Mouse (Mus musculus): ENCODE measurements around the gene Cox6b2. TPM values are rescaled to one million over a fixed set of nuclear protein-coding genes. Genes with fewer than 3 reads are reported as not detected.
"Not testable (repeated sequence)": the region's sequence is repeated elsewhere in the genome, so short reads cannot be mapped to it uniquely, and the experiment has no call there.

Cox6b2 gene
- total RNA-seq (2021) = 1 to 10 TPM; 5.2 to 7.0 TPM
- long read RNA-seq, experiment 1, partial matches to known transcripts = 0 of 1 reads
- long read RNA-seq, experiment 1, other reads (novel, unspliced or antisense) = 0 of 1 reads
- long read RNA-seq, experiment 2, partial matches to known transcripts = 0 of 1 reads
- long read RNA-seq, experiment 2, other reads (novel, unspliced or antisense) = 0 of 1 reads

DNA sequence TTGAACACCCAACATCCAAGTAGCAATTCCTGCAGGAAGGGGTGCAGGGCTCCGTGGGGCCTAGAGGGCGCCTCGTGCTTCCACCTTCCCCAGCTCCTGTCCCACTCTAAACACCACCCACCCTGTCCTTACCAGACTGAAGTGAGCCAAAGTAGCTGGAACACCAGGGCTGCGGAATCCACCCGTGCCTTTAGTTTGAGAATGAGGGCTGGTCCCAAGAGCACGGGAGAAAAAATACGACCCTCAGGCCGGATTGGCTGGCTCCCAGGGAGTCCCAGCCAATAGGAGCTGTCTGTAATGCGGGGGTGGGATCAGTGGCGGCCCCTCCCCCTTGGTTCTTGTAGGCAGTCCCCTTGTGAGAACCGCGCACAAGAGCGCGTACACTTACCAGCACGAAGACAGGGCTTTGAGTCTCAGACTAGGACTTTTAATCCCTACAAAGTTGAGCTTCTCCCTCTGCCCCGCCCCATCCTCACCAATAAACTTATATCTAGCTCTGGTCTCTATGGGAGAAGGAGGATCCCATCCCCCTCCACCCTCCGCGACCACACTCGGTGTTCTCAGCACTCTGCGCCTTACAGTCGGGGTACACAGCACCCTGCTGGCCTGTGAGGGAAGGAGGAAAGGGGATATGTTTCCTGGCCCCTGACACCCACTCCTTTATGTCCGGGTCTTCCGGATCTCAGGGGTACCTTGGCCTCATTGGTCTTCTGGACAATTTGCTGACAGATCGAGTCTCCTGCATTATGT is at the start of gene Cox6b2:
Gene Cox6b2, minus strand, starts transcription at position 274 of the 750 bp plus-strand sequence.
- intact Hi-C loops (cut with DNase I) = no loop called here
- DNase-seq = peak; percentile 64 to 72

DNA sequence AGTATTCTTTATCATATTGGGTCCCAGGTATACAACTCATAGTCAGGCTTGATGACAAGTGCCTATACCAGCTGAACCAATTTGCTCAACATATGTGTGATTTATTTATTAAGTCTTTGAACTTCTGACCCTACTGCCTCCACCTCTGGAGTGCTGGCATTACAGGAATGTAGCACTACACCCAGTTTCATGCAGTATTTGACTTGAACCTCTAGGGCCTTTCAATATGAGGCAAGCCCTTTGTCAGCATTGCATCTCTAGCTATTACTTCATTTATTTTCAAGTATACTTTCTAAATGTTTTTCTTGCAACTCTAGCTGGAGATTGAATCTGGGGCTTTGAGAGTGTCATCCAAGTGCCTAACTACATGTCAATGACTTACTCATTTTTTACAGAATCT is 49.4 kb upstream of the Cox6b2 start:
- intact Hi-C loops (cut with DNase I) = no loop called here
- no peak for DNase-seq

GRCm38 (mm10) chr7:4795767-4796433 is 43.0 kb upstream of the Cox6b2 start:
- intact Hi-C loops (cut with DNase I) = loop anchor here (2.0 to 10.0 kb wide), 3 partner anchors 15 to 351 kb away; partner anchors contain the start of gene Rdh13
- DNase-seq = no peak

DNA sequence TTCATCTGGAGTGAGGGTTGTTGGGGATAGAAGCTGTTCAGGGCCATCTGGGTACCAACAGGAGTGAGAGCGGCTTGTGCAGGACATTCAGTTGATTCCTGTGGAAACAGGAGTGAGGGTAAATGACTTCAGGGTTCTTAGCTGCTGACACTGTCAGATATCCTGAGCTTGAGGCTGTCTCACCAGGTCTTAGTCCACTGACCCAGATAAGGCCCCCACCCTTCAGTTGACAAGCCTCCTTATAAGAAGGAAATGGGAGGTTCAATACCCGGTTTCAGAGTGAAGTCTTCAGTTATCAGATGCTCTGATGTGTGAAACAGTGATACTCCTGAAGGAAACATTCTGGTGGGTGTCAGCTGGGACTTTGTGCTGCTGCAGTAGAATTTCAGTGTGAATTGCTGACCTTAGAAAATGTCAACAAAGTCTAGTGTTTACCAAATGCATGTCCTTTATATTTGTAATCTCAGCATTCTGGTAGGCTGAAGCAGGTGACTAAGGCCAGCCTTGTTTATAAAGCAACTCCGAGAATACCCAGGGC is 41.8 kb upstream of the Cox6b2 start:
- intact Hi-C loops (cut with DNase I) = loop anchor here (2.0 to 10.0 kb wide), 5 partner anchors 16 to 350 kb away; partner anchors contain the start of gene Rdh13
- DNase-seq = no peak

DNA sequence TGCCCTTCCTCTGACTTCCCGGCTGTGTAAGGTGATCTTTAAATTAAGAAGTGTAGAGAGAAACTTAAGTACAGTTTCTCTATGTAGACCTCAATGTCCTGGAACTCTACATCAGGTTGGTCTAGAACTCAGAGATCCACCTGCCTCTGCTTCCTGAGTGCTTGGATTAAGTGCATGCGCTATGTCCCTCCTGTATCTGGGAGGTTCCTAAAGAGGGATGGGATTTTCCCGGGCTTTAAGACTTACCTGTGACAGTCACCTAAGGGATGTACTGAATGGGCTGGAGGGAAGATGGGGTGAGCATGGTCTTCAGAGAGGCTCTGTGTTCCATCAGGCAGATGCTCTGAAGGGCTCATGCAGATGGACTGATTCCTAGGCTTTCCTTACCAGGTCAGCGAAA is 40.8 kb upstream of the Cox6b2 start:
- DNase-seq = no peak
- intact Hi-C loops (cut with DNase I) = loop anchor here (2.0 to 10.0 kb wide), 5 partner anchors 17 to 349 kb away; partner anchors contain the start of gene Rdh13

GRCm38 (mm10) chr7:4793248-4793647 is 40.4 kb upstream of the Cox6b2 start:
- DNase-seq = not testable (repeated sequence)
- intact Hi-C loops (cut with DNase I) = loop anchor here (2.0 to 10.0 kb wide), 4 partner anchors 110 to 348 kb away; partner anchors contain the start of gene Rdh13

DNA sequence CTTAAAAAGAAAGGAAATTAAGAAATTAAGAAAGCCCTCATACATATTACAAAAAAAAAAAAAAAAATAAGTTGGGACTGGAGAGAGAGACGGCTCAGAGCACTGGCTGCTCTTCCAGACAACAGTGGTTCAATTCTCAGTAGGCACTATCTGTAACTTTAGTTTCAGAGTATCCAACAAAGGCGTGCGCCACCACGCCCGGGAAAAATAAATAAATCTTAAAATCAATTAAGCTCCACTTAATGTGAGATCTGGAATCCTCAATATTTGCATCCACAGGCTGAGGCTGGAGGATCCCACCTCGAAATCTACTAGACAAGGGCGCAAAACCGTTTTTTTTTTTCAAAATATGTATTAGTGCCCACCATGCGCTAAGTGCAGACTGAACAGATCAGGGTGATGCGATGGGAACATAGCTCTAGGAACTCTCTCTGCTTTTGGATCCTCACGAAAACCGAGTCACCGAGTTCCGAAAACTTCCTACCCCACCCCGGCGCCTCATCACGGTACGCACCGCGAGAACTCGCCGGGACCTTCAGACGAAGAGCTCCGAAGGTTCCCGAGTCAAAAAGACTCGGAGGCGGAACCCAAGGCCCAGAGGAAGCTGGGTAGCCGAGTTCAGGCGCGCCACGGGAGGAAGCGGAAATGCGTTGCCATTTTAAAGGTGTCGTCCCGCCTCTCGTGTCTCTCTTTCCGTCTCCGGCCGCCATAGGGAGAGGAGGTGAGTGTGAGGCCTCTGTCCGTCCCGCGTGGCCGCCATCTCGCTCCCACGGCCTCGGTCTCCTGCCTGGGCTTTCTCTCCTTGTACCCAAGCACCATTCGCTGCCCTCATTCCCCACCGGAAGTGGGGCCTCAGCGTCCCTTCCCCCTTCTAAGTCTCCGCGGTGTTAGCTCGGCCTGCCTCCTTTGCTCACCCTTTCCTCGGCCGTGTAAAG is 39.7 kb upstream of the Cox6b2 start, which contains the start of gene Rpl28:
Gene Rpl28, plus strand, starts transcription at position 597 of the 935 bp plus-strand sequence.
- DNase-seq = peak; percentile 92 to 94
- intact Hi-C loops (cut with DNase I) = loop anchor here (2.0 to 10.0 kb wide), 4 partner anchors 110 to 348 kb away; partner anchors contain the start of gene Rdh13

- DNase-seq = peak; percentile 62 to 64
- intact Hi-C loops (cut with DNase I) = loop anchor here (2.0 kb wide), 1 partner anchor 49 kb away; the partner anchor contains the start of gene Kmt5c
Observed at GRCm38 (mm10) chr7:4789436-4789935, 36.6 kb upstream of the Cox6b2 start, which contains the start of gene Tmem238. TSS of gene Tmem238 (minus strand) at chr7:4789656.

GRCm38 (mm10) chr7:4788499-4789435 is 35.9 kb upstream of the Cox6b2 start:
- DNase-seq = peak; percentile 69 to 71
- intact Hi-C loops (cut with DNase I) = loop anchor here (2.0 kb wide), 1 partner anchor 48 kb away; the partner anchor contains the start of gene Kmt5c

DNA sequence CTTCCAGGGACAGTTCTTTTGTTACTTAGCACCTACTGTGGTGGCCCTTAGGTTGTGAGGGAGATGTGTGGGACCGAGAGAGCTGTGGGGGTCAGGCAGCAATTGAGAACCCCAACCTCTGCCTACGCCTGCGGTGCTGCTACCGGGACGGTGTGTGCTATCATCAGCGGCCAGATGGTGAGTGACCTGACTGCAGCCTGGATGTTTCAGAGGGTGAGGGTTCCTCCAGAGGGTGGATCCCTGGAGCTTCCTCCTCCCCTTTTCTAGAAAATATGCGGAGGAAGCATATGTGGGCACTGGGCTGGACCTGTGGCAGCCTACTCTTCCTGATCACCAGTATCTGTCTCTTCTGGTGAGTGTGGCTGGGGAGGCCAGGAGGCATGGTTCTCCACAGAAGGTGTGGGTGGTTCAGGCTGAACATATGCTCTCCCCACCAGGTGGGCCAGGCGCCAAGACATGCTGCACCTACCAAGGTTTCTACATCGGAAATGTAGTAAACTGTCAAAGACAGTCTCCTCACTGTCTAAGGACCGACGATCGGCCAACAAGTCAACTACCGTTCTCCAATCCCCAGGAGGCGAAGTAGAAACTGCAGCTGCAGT is 30.9 kb upstream of the Cox6b2 start:
- intact Hi-C loops (cut with DNase I) = no loop called here
- no peak for DNase-seq

GRCm38 (mm10) chr7:4782759-4783158 is 29.9 kb upstream of the Cox6b2 start, which contains the start of the genes Il11 and Tmem190:
TSS of gene Il11 (minus strand) at chr7:4782859.
TSS of gene Tmem190 (plus strand) at chr7:4782937.
- intact Hi-C loops (cut with DNase I) = no loop called here
- no peak for DNase-seq

- intact Hi-C loops (cut with DNase I) = no loop called here
- DNase-seq = no peak
Observed at GRCm38 (mm10) chr7:4782130-4782529, 29.2 kb upstream of the Cox6b2 start.

DNA sequence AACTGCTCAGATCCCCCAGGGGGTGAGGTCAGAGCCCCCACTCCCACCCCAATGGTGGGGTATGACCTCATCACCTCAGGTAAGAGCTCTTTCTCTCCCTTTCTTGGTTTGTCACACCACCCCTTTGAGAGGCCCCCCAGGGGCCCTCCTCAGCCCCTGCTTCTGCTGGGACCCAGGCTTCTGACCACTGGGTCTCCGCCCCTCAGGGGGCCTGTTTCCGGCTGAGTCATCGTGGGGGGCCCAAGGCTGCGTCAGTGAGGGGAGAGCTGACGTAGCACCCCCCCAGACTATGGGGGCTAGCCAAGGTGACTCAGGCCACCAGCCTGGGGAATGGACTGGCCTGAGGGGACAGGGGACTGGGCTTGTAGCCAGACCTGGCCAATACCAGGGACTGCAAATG is 27.0 kb upstream of the Cox6b2 start:
- DNase-seq = no peak
- intact Hi-C loops (cut with DNase I) = no loop called here

- no peak for DNase-seq
- intact Hi-C loops (cut with DNase I) = no loop called here
Observed at GRCm38 (mm10) chr7:4777851-4778637, 25.1 kb upstream of the Cox6b2 start.

DNA sequence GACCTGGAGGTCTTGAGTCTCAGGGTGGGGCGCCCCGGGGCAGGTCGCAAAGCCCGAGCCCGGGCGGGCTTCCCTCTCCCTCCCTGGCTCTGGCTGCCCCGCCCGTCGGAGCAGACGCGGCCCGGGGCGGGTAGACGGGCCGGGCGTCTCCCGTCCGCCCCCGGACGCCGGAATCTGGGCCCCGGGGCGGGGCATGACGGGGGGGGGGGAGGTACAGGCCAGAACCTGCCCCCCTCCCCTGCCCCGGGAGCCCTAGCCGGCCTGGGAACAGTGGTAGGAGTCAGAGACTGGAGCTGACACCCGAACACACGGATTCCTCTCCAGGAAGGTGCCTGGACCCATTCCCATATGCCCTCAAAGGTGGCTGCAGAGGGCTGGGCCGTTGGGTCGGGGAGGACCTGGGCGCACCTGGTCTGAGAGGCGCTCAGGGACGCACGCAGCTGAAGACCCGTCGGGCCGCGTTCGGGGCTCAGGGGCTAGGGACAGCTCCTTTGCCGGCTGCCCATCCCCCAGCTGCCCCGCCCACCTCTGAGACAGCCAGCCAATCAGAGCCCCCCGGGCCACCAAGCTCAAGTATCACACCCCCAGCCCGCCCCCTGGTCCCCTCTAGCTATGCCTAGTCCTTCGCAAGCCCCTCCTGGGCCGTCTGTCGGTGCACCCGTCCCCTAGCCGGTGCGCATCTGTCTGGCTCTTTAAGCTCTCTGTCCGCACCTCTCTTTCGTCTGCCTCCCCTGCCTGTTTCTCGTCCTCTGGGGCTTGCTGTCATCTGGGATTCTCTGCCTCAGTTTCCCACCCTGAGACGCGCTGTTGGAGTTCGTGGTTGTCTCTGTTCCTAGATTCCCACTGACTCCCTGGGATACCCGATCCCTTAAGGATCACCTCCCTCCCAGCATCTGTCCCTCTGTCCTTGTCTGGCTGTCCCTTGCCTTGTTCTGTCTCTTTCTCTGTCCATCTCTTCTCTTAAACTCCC is 24.3 kb upstream of the Cox6b2 start:
- peak; percentile 70 for DNase-seq
- intact Hi-C loops (cut with DNase I) = no loop called here

- DNase-seq = no peak
- intact Hi-C loops (cut with DNase I) = no loop called here
Observed at GRCm38 (mm10) chr7:4776131-4776530, 23.2 kb upstream of the Cox6b2 start.

Measured in heart, postnatal 14 days (tissue).